Mouse (Mus musculus): ENCODE data around the gene Nfyc. TPM values are rescaled to one million over a fixed set of nuclear protein-coding genes. Genes with fewer than 3 reads are reported as not detected.
A peak's percentile ranks its signal among the peaks of the same experiment; 100 is the strongest.

Nfyc gene
- polyA plus RNA-seq, 1 experiment from 2014 or later, result 98.2 TPM

GRCm38 (mm10) chr4:120854588-120855319 lies 23.4 kb upstream of the Nfyc start, which contains the start of gene Rims3:
Gene Rims3, plus strand, starts transcription at chr4:120854816.
- 2% methylated on average over 62 of the region's 68 CpGs for WGBS
- peak within 1 kb of the TSS; percentile 89 for H3K4me2 ChIP-seq
- H3K4me1 ChIP-seq, result peaks cover 19% of the 10 kb centered on the region
- H3K9ac ChIP-seq, result peak within 1 kb of the TSS; percentile 81
- H3K27ac ChIP-seq, result no peak within 1 kb of the TSS
- peak; percentile 82 for ATAC-seq
- H3K4me3 ChIP-seq, result peak within 1 kb of the TSS; percentile 63
- no peaks in the 10 kb centered on the region for H3K36me3 ChIP-seq (ENCODE audit: poor library complexity, severe bottlenecking)
- 0 out of 2 replicates have a peak, but pooled peaks cover 3% of the 10 kb centered on the region for H3K9me3 ChIP-seq (replicated peaks)
- H3K27me3 ChIP-seq, result peaks cover 12% of the 10 kb centered on the region; the same call in 1 of the 2 replicates

DNA sequence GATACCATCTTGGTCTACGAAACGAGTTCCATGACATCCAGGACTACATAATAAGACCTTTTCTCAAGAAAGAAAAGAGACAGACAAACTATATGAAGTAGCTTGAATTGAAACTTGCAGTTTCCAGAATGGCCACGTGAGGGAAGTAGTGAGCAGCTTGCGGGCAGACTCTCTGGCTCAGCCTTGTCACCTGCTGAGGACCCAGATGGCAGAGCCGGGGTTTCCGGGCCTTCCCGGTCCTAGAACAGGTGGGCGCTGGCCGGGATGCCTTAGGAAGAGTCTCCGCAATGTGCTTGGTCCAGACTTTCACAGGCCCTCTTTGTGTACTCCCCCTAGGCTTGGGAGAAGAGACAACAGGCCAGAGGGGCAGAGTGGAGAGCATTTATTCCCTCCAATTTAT lies 19.6 kb upstream of the Nfyc start:
- Histone ChIP-seq H3K4me1 (peaks cover 8% of the 10 kb centered on the region), H3K4me3 (no peak overlapping the region), H3K9ac (no peak overlapping the region), H3K27ac (no peak overlapping the region), H3K36me3 (ENCODE audit: poor library complexity, severe bottlenecking) (no peaks in the 10 kb centered on the region), H3K4me2 (no peak overlapping the region), H3K27me3 (peaks cover 10% of the 10 kb centered on the region; the same call in 1 of the 2 replicates), H3K9me3 (replicated peaks) (0 out of 2 replicates have a peak, but pooled peaks cover 3% of the 10 kb centered on the region)
- peak; percentile 56; the same call in 1 of the 2 replicates for ATAC-seq
- WGBS, result 3% methylated on average over 10 of the region's 10 CpGs

- WGBS, result 67% methylated on average over 11 of the region's 11 CpGs
- Histone ChIP-seq H3K27ac (no peak overlapping the region), H3K9me3 (replicated peaks) (0 out of 2 replicates have a peak, but pooled peaks cover 3% of the 10 kb centered on the region), H3K4me1 (0 out of 2 replicates have a peak, but pooled peaks cover 2% of the 10 kb centered on the region), H3K4me3 (no peak overlapping the region), H3K36me3 (ENCODE audit: poor library complexity, severe bottlenecking) (no peaks in the 10 kb centered on the region), H3K9ac (0 out of 2 replicates have a peak overlapping the region, but pooled peaks have one; percentile 34), H3K27me3 (peaks cover 5% of the 10 kb centered on the region; the same call in 1 of the 2 replicates), H3K4me2 (no peak overlapping the region)
- ATAC-seq, result no peak
Measured at GRCm38 (mm10) chr4:120849451-120849850, 18.1 kb upstream of the Nfyc start.

DNA sequence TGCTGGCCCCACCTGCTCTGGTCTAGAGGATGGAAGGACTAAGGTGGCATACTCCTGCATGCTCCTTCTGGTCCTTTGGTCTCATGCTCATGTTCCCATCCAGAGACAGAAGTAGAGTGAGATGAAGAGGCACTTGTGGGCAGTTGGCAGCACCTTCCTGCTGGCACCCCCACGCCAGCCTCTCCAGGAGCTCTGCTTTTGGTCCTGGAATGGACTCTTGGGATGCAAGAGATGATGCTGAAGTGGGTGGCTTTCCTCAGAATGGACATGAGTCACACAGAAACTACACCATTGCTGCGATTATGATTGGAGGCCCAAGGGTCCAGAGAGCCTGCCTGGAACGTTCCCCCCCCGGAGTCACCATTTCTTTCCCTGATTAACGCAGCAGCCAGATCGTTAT lies 17.5 kb upstream of the Nfyc start:
- H3K4me2 ChIP-seq, result no peak overlapping the region
- 0 out of 2 replicates have a peak, but pooled peaks cover under 1% of the 10 kb centered on the region for H3K9me3 ChIP-seq (replicated peaks)
- no peak overlapping the region for H3K27ac ChIP-seq
- peaks cover 5% of the 10 kb centered on the region; the same call in 1 of the 2 replicates for H3K27me3 ChIP-seq
- 0 out of 2 replicates have a peak, but pooled peaks cover 2% of the 10 kb centered on the region for H3K4me1 ChIP-seq
- no peaks in the 10 kb centered on the region for H3K36me3 ChIP-seq (ENCODE audit: poor library complexity, severe bottlenecking)
- WGBS, result 76% methylated on average over 6 of the region's 6 CpGs
- no peak overlapping the region for H3K4me3 ChIP-seq
- no peak overlapping the region for H3K9ac ChIP-seq
- ATAC-seq, result no peak

DNA sequence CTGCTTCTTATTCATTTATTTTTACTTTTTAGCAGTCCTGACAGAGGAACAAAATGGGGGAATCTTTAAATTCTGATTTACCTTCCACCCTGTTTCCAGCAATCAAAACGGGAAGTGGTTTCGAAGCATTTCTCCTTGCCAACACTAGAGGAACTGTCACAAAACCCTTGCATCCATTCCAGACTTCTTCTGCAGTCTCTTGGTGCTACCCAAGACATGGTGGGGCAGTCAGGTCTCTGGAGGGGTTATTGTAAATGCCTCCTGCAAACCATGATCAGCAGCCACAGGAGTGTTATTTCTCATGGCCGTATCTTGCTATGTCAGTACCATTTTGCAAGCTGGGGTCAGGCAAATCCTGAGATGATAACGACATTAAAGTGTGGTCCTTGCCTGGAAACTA lies 13.7 kb upstream of the Nfyc start:
- ATAC-seq, result no peak
- WGBS, result 81% methylated on average over 4 of the region's 4 CpGs

DNA sequence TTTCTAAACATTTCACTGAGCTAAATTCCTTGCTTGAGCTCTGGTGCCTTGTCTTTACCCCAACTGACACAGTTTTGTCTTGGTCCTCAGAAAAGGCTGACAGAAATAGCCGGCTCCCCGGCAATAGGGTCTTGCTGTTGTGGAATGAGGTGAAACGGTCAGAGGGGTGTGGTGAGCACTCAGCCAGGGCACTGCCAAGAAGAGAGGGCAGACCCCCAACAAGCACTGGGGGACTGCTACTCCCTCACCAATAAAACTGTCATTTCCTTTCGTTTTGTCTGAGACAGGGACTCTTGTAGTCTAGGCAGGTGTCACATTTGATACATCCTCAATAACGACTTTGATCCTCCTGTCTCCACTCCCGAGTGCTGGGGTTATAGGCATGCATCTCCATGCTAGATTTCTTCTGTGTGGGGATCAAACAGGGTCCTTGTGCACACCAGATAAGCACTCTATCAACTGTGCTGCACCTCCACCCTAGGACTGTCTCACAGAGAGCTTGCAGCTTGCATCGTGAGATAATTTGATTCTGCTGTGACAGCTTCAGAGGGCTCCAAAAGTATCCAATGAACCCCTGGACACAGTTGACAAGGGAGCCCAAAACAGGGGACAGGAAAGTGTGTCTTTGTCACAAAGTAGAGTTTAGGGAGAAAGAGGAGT lies 13.2 kb upstream of the Nfyc start:
- no peak overlapping the region for H3K4me2 ChIP-seq
- H3K36me3 ChIP-seq (ENCODE audit: poor library complexity, severe bottlenecking), result no peaks in the 10 kb centered on the region
- 68% methylated on average over 7 of the region's 7 CpGs for WGBS
- no peaks in the 10 kb centered on the region for H3K9me3 ChIP-seq (replicated peaks)
- H3K4me1 ChIP-seq, result no peaks in the 10 kb centered on the region
- no peak overlapping the region for H3K27ac ChIP-seq
- no peak overlapping the region for H3K9ac ChIP-seq
- no peak for ATAC-seq
- H3K27me3 ChIP-seq, result no peaks in the 10 kb centered on the region
- no peak overlapping the region for H3K4me3 ChIP-seq

More for the DNA sequence above, 13.7 kb upstream of the Nfyc start:
- Histone ChIP-seq H3K27ac (no peak overlapping the region), H3K4me2 (no peak overlapping the region), H3K4me3 (no peak overlapping the region), H3K27me3 (no peaks in the 10 kb centered on the region), H3K9me3 (replicated peaks) (no peaks in the 10 kb centered on the region), H3K4me1 (no peaks in the 10 kb centered on the region), H3K36me3 (ENCODE audit: poor library complexity, severe bottlenecking) (no peaks in the 10 kb centered on the region), H3K9ac (no peak overlapping the region)

DNA sequence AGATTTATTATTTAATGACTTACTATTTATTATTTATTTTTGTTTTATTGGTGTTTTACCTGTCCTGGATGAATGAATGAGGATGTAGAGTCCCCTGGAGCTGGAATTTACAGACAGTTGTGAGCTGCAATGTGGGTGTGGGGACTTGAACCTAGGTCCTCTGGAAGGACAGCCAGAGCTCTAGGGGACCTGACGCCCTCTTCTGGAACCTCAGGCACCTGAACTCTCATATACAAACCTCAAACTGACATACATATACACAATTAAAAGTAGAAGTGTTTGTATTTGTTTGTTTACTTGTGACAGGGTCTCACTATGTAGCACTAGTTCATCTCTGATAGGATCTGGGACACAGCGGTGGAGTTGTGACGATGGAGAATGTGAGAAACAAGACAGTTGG lies 10.0 kb upstream of the Nfyc start:
- Histone ChIP-seq H3K9ac (no peak overlapping the region), H3K27ac (no peak overlapping the region), H3K9me3 (replicated peaks) (no peaks in the 10 kb centered on the region), H3K4me3 (no peak overlapping the region), H3K36me3 (ENCODE audit: poor library complexity, severe bottlenecking) (no peaks in the 10 kb centered on the region), H3K4me1 (no peaks in the 10 kb centered on the region), H3K27me3 (no peaks in the 10 kb centered on the region), H3K4me2 (no peak overlapping the region)
- no peak for ATAC-seq
- 85% methylated on average over 3 of the region's 3 CpGs for WGBS

DNA sequence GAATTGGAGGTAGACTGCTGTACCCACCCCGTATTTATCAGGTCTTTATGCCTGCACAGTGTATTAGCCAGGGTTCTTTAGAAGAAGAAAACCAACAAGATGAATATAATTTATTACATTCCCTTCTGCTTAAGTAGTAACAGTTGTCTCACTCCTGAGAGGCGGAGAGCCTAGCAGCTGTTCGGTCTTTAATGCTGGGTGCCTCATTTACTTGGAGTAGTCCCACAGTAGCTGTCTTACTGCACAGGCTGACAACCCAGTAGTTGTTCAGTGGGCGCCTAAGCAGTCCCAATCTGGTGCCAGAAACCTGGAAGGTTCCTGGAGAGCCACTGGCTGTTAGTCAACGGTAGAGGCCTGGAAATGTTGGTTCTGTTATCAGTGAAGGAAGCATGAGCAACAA lies 605 bp downstream of the Nfyc start:
- ATAC-seq, result no peak
- Histone ChIP-seq H3K4me1 (no peaks in the 10 kb centered on the region), H3K4me2 (no peak overlapping the region), H3K9ac (no peak overlapping the region), H3K9me3 (replicated peaks) (no peaks in the 10 kb centered on the region), H3K4me3 (no peak overlapping the region), H3K27ac (no peak overlapping the region), H3K36me3 (ENCODE audit: poor library complexity, severe bottlenecking) (no peaks in the 10 kb centered on the region), H3K27me3 (peaks cover 2% of the 10 kb centered on the region; the same call in 1 of the 2 replicates)
- WGBS, result 81% methylated on average over 5 of the region's 5 CpGs

GRCm38 (mm10) chr4:120826418-120826817 lies 5.0 kb downstream of the Nfyc start:
- H3K4me1 ChIP-seq, result peaks cover 22% of the 10 kb centered on the region
- 89% methylated on average over 6 of the region's 6 CpGs for WGBS
- H3K4me3 ChIP-seq, result peak overlapping the region; percentile 76; the same call in 1 of the 2 replicates
- H3K27me3 ChIP-seq, result no peaks in the 10 kb centered on the region
- H3K36me3 ChIP-seq (ENCODE audit: poor library complexity, severe bottlenecking), result no peaks in the 10 kb centered on the region
- no peak for ATAC-seq
- peak overlapping the region; percentile 78; the same call in 1 of the 2 replicates for H3K4me2 ChIP-seq
- no peak overlapping the region; the same call in 1 of the 2 replicates for H3K9ac ChIP-seq
- H3K27ac ChIP-seq, result peak overlapping the region; percentile 100; the same call in 1 of the 2 replicates
- no peaks in the 10 kb centered on the region for H3K9me3 ChIP-seq (replicated peaks)

GRCm38 (mm10) chr4:120825577-120826326 lies 5.6 kb downstream of the Nfyc start:
- H3K4me2 ChIP-seq, result peak overlapping the region; percentile 78
- H3K4me1 ChIP-seq, result peaks cover 25% of the 10 kb centered on the region
- H3K4me3 ChIP-seq, result peak overlapping the region; percentile 76
- H3K27ac ChIP-seq, result peak overlapping the region; percentile 100
- no peaks in the 10 kb centered on the region for H3K36me3 ChIP-seq (ENCODE audit: poor library complexity, severe bottlenecking)
- H3K9me3 ChIP-seq (replicated peaks), result no peaks in the 10 kb centered on the region
- peak; percentile 97 for ATAC-seq
- under 1% methylated on average over 49 of the region's 55 CpGs for WGBS
- peak overlapping the region; percentile 99 for H3K9ac ChIP-seq
- H3K27me3 ChIP-seq, result no peaks in the 10 kb centered on the region

DNA sequence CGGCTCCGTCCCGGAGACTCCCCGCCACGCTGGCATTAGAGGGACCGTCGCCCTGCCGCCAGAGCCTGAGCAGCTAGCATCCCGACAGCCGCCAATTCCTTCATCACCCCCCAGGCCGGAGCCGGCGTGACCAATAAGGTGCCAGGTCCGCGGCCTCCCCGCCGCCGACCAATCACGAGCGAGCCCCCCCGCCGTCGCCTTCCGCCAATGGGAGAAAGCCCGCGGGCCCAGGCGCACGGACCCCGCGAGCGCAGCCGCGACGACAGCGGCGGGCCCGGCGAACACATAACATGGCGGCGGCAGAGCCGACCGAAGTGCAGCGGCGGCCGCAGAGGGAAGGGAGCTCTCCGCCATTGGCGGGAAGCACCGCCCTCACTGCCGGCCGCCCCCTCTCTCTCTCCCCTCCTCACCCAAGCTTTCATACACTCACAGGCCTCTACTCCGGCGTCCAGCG lies 6.2 kb downstream of the Nfyc start:
- WGBS, result under 1% methylated on average over 47 of the region's 53 CpGs
- peak overlapping the region; percentile 99 for H3K9ac ChIP-seq
- peak; percentile 96 for ATAC-seq
- peaks cover 25% of the 10 kb centered on the region for H3K4me1 ChIP-seq
- no peaks in the 10 kb centered on the region for H3K27me3 ChIP-seq
- H3K27ac ChIP-seq, result peak overlapping the region; percentile 100
- peak overlapping the region; percentile 78 for H3K4me2 ChIP-seq
- no peaks in the 10 kb centered on the region for H3K9me3 ChIP-seq (replicated peaks)
- peak overlapping the region; percentile 76 for H3K4me3 ChIP-seq
- no peaks in the 10 kb centered on the region for H3K36me3 ChIP-seq (ENCODE audit: poor library complexity, severe bottlenecking)
